Mouse (Mus musculus) urinary bladder, postnatal 14 days (tissue): ENCODE measurements at regions not wholly inside any gene's neighbourhood (a gene's known extent, or its start where the extent isn't known, plus 50 kb on each side); places are given as distances from the start of the nearest gene placed in this dataset.

Experiments used
- DNase-seq: peaks from one replicate; pipeline ENCODE4 v3.0.0; 2021; ENCODE audit warnings: low spot score

DNA sequence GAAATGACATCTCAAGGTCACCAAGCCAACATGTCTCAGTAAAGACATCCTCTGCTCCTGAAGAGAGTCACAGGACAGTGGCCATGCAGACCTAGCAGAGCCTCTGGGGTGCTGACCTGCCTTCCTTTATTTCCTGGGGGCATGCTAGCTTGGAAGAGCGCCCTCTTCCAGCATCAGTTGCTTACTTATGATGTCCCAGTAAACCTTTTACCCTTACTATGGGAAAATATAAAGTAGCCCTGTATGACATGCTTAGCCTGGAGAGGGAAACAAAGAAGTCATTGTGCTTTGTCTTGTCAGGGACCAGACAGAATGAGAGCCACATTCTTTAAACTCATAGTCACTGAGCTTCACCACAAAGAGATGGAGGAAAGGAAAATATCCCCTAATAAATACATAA lies 82.9 kb downstream of the Postn start:
- DNase-seq, result no peak

- no peak for DNase-seq
Observed at GRCm38 (mm10) chr3:54446889-54447288, 86.0 kb downstream of the Postn start.

- DNase-seq, result no peak
Observed at GRCm38 (mm10) chr3:54457416-54457815, 96.5 kb downstream of the Postn start.

GRCm38 (mm10) chr3:54461366-54461765 lies 100.5 kb downstream of the Postn start:
- no peak for DNase-seq

DNA sequence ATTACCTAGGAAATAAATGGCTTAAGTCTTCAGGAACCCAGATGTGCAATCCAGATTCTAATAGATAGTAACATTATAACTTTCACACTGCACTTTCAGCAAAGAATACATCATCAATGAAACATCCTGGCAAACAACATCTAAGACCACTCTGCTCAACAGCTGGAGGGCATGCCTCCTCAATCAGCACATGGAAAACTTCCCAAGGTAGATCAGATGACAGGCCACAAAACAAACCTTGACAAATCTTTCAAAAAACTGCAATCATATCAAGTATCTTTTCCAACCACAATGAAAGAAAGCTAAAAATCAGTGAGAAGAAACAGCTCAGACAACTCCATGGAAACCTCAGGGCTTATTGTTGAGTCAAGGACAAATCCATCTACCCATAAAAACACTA lies 105.2 kb downstream of the Postn start:
- DNase-seq, result no peak

DNA sequence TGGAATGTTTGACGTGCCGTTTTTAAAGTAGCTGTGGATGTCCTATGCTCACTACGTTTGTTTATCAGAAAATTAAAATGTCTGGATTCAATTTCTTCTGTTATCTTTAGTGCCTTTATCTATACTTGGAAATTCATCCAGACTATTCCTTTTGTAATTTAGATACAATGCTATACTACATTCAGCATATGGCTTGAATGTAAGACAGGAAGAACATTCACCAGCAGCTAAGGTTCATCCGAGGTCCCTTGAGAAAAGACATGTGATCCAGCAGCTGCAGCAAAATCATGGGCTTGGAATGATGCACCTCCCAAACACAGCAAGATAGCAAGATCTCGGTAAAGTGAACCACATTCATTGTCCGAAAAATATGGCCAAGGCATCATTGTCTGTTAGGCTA lies 113.3 kb downstream of the Postn start:
- DNase-seq, result no peak

DNA sequence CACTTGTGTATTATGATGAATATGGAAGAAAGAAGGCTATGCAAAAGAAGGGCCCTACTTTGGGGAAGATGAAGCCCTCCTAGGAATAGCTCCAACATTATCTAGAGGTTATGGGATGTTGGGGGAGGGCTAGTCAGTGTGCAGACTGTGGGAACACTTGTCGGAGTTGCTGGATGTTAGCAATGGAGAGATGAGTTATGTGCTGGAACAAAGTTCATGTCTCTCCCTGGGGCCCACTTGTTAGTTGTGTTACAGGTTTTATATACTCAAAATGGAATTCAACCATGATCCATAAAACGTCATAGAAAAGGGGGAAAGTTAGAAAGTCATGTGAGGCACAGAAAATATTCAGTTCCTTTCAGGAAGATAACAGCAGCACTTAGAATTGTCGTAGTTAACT lies 115.0 kb downstream of the Postn start:
- DNase-seq, result no peak

GRCm38 (mm10) chr3:54477986-54478385 lies 117.1 kb downstream of the Postn start:
- DNase-seq, result peak; percentile 45

DNA sequence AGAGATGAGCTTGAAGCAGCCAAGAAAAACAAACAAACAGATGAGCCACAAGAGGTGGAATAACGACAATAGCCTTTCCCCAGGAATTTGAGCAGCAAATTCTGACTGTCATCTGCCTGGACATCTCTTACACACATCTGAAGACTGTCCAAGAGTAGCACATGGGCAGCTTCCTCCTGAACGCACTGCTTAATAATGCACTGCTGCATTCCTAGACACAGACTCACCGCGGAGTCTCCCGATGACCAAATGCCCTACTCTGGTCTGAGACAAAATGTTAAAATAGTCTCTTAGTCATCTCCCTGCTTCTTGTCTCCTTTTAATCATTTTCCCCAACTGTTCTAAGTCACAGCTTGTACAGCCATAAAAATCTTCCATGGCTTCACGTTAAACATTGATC lies 119.3 kb downstream of the Postn start:
- DNase-seq, result peak; percentile 17

GRCm38 (mm10) chr3:54487346-54487745 lies 126.4 kb downstream of the Postn start:
- DNase-seq, result no peak

- DNase-seq, result no peak
Observed at GRCm38 (mm10) chr3:54487844-54488243, 126.9 kb downstream of the Postn start.

- DNase-seq, result no peak
Observed at GRCm38 (mm10) chr3:54490249-54490900, 129.5 kb downstream of the Postn start.

GRCm38 (mm10) chr3:54493567-54493966 lies 132.7 kb downstream of the Postn start:
- no peak for DNase-seq

DNA sequence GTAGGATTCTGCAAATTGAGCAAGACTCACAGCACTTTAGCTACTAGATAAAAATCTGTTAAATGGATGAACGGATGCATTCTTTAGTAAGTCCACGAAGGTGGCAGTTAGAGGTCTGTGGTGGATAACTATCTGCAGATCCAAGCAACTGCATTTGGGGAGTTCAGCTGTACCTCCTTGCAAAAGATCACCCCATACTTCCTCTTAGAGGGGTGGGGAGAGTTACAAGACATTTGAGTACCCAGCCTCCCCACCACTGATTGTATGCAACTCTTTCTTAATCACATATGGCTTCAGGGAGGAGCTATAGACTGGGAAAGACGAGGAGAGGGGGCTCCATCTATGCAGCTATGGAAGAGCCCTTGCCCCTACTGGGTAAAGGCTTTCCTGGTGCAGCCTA lies 144.1 kb downstream of the Postn start:
- DNase-seq, result no peak

DNA sequence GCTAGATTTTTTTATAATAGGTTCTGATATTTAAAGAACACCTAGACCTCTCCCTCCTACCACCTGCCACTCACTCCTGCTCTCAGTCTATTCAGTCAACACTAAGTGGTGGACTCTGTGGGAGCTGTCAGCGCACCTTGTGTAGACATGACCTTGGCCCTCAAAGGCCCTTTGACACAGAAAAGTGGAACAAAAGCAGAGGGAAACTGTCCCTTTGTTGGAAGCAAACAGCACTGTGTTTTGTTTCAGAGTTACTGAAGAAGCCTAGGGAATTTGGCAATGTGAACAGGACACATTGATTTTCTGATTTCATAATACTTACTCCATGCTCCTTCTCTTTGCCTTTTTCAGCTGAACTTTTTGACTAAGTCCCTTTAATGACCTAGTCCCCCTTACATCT lies 146.7 kb downstream of the Postn start:
- no peak for DNase-seq

DNA sequence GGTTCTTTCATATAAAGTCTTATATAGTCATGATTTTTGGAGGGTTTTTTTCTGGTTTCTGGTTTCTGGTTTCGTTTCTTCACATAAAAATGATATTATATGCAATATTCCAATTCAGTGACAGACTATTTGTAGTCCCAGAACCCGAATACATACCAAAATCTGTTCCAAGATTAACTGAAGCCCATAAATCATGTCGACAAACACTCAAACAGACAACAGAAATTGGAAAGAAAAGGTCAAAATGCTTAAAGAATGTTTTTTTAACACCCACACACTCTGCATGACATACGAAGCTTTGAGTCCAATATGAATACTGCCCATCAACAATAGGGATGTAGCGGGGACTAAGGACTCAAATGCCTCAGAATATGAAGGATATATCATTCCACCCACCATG lies 148.0 kb downstream of the Postn start:
- no peak for DNase-seq

- no peak for DNase-seq
Observed at GRCm38 (mm10) chr3:54517251-54517650, 156.3 kb downstream of the Postn start.

GRCm38 (mm10) chr3:54522716-54523115 lies 161.8 kb downstream of the Postn start:
- DNase-seq, result no peak

- no peak for DNase-seq
Observed at GRCm38 (mm10) chr3:54526618-54527017, 165.7 kb downstream of the Postn start.

DNA sequence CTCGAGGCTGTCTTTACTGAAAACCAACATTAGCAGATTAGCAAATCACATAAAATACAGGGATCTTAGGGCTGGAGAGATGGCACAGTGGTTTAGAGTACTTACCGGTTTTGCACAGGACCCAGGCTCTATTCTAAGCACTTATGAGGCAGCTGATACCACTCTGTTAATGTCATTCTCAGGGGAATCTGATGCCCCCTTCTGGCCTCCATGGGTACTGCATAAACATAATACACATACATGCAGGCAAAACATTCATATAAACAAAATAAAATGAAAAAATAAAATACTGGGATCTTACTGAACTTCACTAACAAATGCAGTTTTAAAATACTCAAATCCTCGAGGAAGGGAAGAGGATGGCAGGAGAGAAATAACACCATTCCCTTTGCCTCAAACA lies 164.3 kb upstream of the Supt20 start:
- DNase-seq, result no peak

DNA sequence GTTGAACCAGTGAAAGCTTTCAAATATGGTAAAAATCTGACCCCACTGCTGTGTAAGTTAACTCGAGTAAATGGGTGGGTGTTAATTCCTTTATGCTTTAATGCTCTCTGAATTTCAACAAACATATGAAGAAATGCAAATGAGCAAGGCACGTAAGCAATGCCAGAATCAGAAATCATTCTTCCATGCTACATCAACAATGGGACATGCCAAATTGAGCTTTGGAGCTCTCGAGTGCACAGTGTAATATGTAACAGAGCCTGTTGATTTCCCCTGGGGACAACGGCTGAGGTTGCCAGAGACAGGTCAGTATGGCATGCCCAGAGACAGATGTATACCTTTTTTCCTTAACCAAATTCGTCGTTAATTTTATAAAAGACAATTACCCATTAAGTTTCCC lies 162.4 kb upstream of the Supt20 start:
- DNase-seq, result no peak

DNA sequence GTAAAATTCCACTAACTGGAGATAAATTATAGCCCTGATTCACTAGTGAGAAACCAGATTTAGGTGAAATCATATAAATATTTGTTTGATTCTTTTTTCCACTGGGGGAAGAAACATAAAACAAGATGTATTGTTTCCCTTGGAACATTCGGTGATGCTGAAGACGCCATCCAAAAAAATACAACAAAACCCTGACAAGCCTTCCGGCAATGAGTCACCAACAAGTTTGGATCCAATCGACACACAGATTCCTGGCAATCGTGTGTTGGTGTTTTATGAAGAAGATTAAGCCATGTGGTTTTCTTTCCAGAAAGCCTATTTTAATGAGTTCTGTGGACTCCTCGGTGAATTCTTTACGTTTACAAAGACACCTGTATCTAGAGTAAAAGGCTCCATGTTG lies 157.2 kb upstream of the Supt20 start:
- no peak for DNase-seq

DNA sequence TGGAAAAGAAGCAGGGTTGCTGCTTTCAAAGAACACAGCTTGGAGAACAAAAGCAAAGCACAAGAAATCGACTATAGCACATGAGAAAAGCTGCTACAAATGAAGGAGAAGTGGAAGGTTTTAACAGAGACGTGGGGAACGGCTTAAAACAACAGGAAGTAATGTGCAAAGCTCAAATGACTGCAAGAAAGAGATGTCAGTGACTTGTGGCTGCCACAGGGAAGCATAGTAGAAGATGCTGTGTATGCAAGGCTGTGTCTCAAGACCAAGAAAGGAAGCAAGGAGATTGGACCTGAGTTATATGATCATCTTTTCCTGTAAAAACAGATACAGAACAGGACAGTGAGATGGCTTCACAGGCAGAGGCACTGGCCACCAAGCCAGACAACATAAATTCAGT lies 154.6 kb upstream of the Supt20 start:
- no peak for DNase-seq

- no peak for DNase-seq
Observed at GRCm38 (mm10) chr3:54540540-54541080, 152.0 kb upstream of the Supt20 start.
